Comparison of ENCODE assay signal across 8 mouse cellular contexts in the genomic region with DNA sequence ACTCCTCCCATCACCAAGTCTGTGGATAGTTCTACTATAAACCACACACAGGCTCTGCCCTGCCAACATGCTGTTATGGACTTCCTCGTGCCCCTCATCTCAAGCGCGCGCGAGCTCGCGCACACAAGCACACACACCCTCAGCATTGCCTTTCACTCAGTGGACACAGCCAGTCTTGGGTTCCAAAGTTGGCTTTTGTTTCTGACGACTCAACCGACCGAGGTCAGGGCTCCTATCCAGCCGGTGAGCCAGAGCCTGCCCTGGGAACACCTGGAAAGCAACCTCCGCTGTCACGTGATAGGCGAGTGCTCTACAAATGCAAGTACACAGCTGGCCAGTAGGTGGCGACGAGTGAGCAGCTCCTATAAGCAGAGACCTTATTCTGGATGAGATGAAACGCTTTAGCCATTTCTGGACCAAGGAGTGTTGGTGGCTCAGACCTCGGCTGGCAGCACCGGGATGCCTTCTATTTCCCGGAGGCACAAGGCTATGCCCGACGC. TPM values are rescaled to one million over a fixed set of nuclear protein-coding genes. Genes with fewer than 3 reads are reported as not detected.
DNase-seq lines count a peak whose midpoint lies in the region; ATAC-seq lines count a peak whose summit lies in the region.

No protein-coding gene starts in this region.

- H3K4me2 ChIP-seq in heart, embryonic 14.5 days (ENCODE audit: low read length): peak overlapping the region; percentile 80
- peak overlapping the region; percentile 71 for H3K4me2 ChIP-seq in liver, embryonic 11.5 days
- H3K4me2 ChIP-seq in stomach, embryonic 14.5 days (replicated peaks; ENCODE audit: low read depth, low read length): peak overlapping the region; percentile 45

- peak; percentile 88 for ATAC-seq in erythroid progenitor cell, adult 5-6 weeks (replicated peaks; ENCODE audit: low FRiP score, poor library complexity, severe bottlenecking)
- ATAC-seq in heart, embryonic 14.5 days (ENCODE audit: insufficient number of reproducible peaks, insufficient read depth, low FRiP score, low read depth): peak; percentile 22; the same call in 1 of the 2 replicates
- peak; percentile 71 for ATAC-seq in liver, embryonic 11.5 days (replicated peaks; ENCODE audit: low FRiP score)
- peak; percentile 67 for ATAC-seq in stomach, embryonic 14.5 days (ENCODE audit: insufficient number of reproducible peaks, insufficient read depth, low FRiP score, low read depth)

- H3K9ac ChIP-seq in heart, embryonic 14.5 days (ENCODE audit: low read length): peak overlapping the region; percentile 65; the same call in 1 of the 2 replicates
- H3K9ac ChIP-seq in liver, embryonic 11.5 days (ENCODE audit: low read depth, low read length): no peak overlapping the region
- H3K9ac ChIP-seq in stomach, embryonic 14.5 days (replicated peaks; ENCODE audit: low read depth, low read length): no peak overlapping the region

- H3K4me1 ChIP-seq in brown adipose tissue, adult 24 weeks (ENCODE audit: control insufficient read depth, insufficient read depth, insufficient read length, low read length): no peaks in the 10 kb centered on the region
- peaks cover 6 to 19% of the 10 kb centered on the region in 2 experiments for H3K4me1 ChIP-seq in heart, embryonic 14.5 days (ENCODE audit: control insufficient read depth in 2 of 2, insufficient read depth in 2 of 2, low read length in 2 of 2)
- H3K4me1 ChIP-seq in liver, embryonic 11.5 days (replicated peaks; ENCODE audit: control insufficient read depth, insufficient read depth, low read length): peaks cover 4% of the 10 kb centered on the region; the same call in 1 of the 2 replicates
- no peaks in the 10 kb centered on the region for H3K4me1 ChIP-seq in stomach, embryonic 14.5 days (ENCODE audit: control insufficient read depth, insufficient read depth, low read length)

- H3K36me3 ChIP-seq in heart, embryonic 14.5 days (ENCODE audit: control insufficient read depth, insufficient read depth, low read length): peaks cover 38% of the 10 kb centered on the region
- H3K36me3 ChIP-seq in liver, embryonic 11.5 days (ENCODE audit: control insufficient read depth, insufficient read depth, low read length): peaks cover 19% of the 10 kb centered on the region
- peaks cover 13% of the 10 kb centered on the region; the same call in 1 of the 2 replicates for H3K36me3 ChIP-seq in stomach, embryonic 14.5 days (ENCODE audit: control insufficient read depth, insufficient read depth, low read length)

- no peaks in the 10 kb centered on the region for H3K9me3 ChIP-seq in heart, embryonic 14.5 days (ENCODE audit: control insufficient read depth, low read length)
- no peaks in the 10 kb centered on the region for H3K9me3 ChIP-seq in liver, embryonic 11.5 days (ENCODE audit: control insufficient read depth, low read length)
- no peaks in the 10 kb centered on the region for H3K9me3 ChIP-seq in stomach, embryonic 14.5 days (ENCODE audit: control insufficient read depth, low read depth, low read length)

- no peaks in the 10 kb centered on the region for H3K27me3 ChIP-seq in heart, embryonic 14.5 days (ENCODE audit: control insufficient read depth, insufficient read depth, low read length)
- H3K27me3 ChIP-seq in liver, embryonic 11.5 days (replicated peaks; ENCODE audit: control insufficient read depth, insufficient read depth, low read length): peaks cover 3% of the 10 kb centered on the region
- no peaks in the 10 kb centered on the region for H3K27me3 ChIP-seq in stomach, embryonic 14.5 days (ENCODE audit: control insufficient read depth, insufficient read depth, low read length)

- peak overlapping the region; percentile 21 for H3K4me3 ChIP-seq in brown adipose tissue, adult 24 weeks (ENCODE audit: insufficient read depth, low read depth, low read length)
- H3K4me3 ChIP-seq in heart, embryonic 14.5 days (ENCODE audit: control insufficient read depth in 1 of 2, insufficient read depth in 1 of 2, low read depth in 1 of 2, low read length in 2 of 2): peak overlapping the region; percentile 21 to 36
- H3K4me3 ChIP-seq in liver, embryonic 11.5 days (ENCODE audit: low read depth, low read length): peak overlapping the region; percentile 33
- peak overlapping the region; percentile 3 for H3K4me3 ChIP-seq in stomach, embryonic 14.5 days (ENCODE audit: low read depth, low read length)

- peak; percentile 85 for DNase-seq in CD4-positive, CD25-positive, alpha-beta regulatory T cell, adult 2 months (ENCODE audit: low read depth, low spot score)
- DNase-seq in kidney, postnatal 10 days: peak; percentile 91
- peak; percentile 73 for DNase-seq in liver, embryonic 11.5 days (ENCODE audit: low spot score)
- DNase-seq in natural killer cell, adult 2 months (ENCODE audit: low spot score in 2 of 2): peak; percentile 60 to 77

- no peak overlapping the region for H3K27ac ChIP-seq in brown adipose tissue, adult 24 weeks (replicated peaks; ENCODE audit: low read depth, low read length)
- H3K27ac ChIP-seq in heart, embryonic 14.5 days (replicated peaks in 1 of 2; ENCODE audit: control insufficient read depth in 1 of 2, insufficient read depth in 1 of 2, low read depth in 2 of 2, low read length in 2 of 2): no peak overlapping the region
- no peak overlapping the region for H3K27ac ChIP-seq in liver, embryonic 11.5 days (ENCODE audit: low read depth, low read length)
- H3K27ac ChIP-seq in stomach, embryonic 14.5 days (ENCODE audit: low read length): no peak overlapping the region

- 18% methylated on average over 22 of the region's 22 CpGs for WGBS in heart, embryonic 14.5 days
- 21% methylated on average over 22 of the region's 22 CpGs for WGBS in liver, embryonic 11.5 days
- 22% methylated on average over 22 of the region's 22 CpGs for WGBS in stomach, embryonic 14.5 days

RNA-seq across cellular contexts. Expression of a gene that starts 14.3 kb away (rescaled TPM):
- polyA plus RNA-seq in brown adipose tissue, adult 24 weeks (2012; ENCODE audit: insufficient read depth, insufficient read length, missing spikeins): 1.5 and 1.7 TPM in 2 replicates
- 89.0 and 90.1 TPM in 2 replicates for total RNA-seq in erythroid progenitor cell, adult 5-6 weeks (2015; ENCODE audit: low replicate concordance)
- total RNA-seq in erythroid progenitor cell, adult 5-6 weeks (2017; ENCODE audit: low replicate concordance): 49.6 and 97.9 TPM in 2 replicates
- polyA plus RNA-seq in heart, embryonic 14.5 days (2014; fragmentation: Nextera tagmentation; extraction: Ambion mirVana): 8.0 and 9.1 TPM in 2 replicates
- 14.1 and 14.7 TPM in 2 replicates for polyA plus RNA-seq in liver, embryonic 11.5 days (2014; fragmentation: Nextera tagmentation; extraction: Ambion mirVana)
- polyA plus RNA-seq in stomach, embryonic 14.5 days (2014; fragmentation: Nextera tagmentation; extraction: Ambion mirVana): 8.9 and 11.2 TPM in 2 replicates

RNA-seq across cellular contexts. Expression of a gene that starts 31.5 kb away (rescaled TPM):
- not detected in 2 replicates for polyA plus RNA-seq in brown adipose tissue, adult 24 weeks (2012; ENCODE audit: insufficient read depth, insufficient read length, missing spikeins)
- total RNA-seq in erythroid progenitor cell, adult 5-6 weeks (2015; ENCODE audit: low replicate concordance): not detected in 2 replicates
- not detected in 2 replicates for total RNA-seq in erythroid progenitor cell, adult 5-6 weeks (2017; ENCODE audit: low replicate concordance)
- not detected in 2 replicates for polyA plus RNA-seq in heart, embryonic 14.5 days (2014; fragmentation: Nextera tagmentation; extraction: Ambion mirVana)
- not detected in 2 replicates for polyA plus RNA-seq in liver, embryonic 11.5 days (2014; fragmentation: Nextera tagmentation; extraction: Ambion mirVana)
- 0.27 and 0.60 TPM in 2 replicates for polyA plus RNA-seq in stomach, embryonic 14.5 days (2014; fragmentation: Nextera tagmentation; extraction: Ambion mirVana)

RNA-seq across cellular contexts. Expression of a gene that starts 38.4 kb away (rescaled TPM):
- not detected in 2 replicates for polyA plus RNA-seq in brown adipose tissue, adult 24 weeks (2012; ENCODE audit: insufficient read depth, insufficient read length, missing spikeins)
- 1,402 and 1,484 TPM in 2 replicates for total RNA-seq in erythroid progenitor cell, adult 5-6 weeks (2015; ENCODE audit: low replicate concordance)
- total RNA-seq in erythroid progenitor cell, adult 5-6 weeks (2017; ENCODE audit: low replicate concordance): 1,540 and 1,607 TPM in 2 replicates
- polyA plus RNA-seq in heart, embryonic 14.5 days (2014; fragmentation: Nextera tagmentation; extraction: Ambion mirVana): 0.50 and 1.3 TPM in 2 replicates
- 206 and 233 TPM in 2 replicates for polyA plus RNA-seq in liver, embryonic 11.5 days (2014; fragmentation: Nextera tagmentation; extraction: Ambion mirVana)
- polyA plus RNA-seq in stomach, embryonic 14.5 days (2014; fragmentation: Nextera tagmentation; extraction: Ambion mirVana): 0.39 and 0.94 TPM in 2 replicates

Comparison
In these comparisons a context has a peak if more than half of its experiments do, and no peak if none do; other contexts are left out.
1. ATAC-seq: peak in every context shown above with its lines; median percentile 88 in erythroid progenitor cell, adult 5-6 weeks; 71 in liver, embryonic 11.5 days; 67 in stomach, embryonic 14.5 days; 22 in heart, embryonic 14.5 days.
2. RNA of a gene that starts 38.4 kb away (polyA plus RNA-seq): 206 to 233 TPM in liver, embryonic 11.5 days; 0.39 to 0.94 TPM in stomach, embryonic 14.5 days, 0.50 to 1.3 TPM in heart, embryonic 14.5 days and not detected in brown adipose tissue, adult 24 weeks; every median in the first group is over 10 times any median in the second.
3. Peak in every context shown above with its lines, with median percentiles within 50 percentile points of each other: DNase-seq, H3K4me3 ChIP-seq and H3K4me2 ChIP-seq.